Mouse (Mus musculus) embryonic fibroblast, embryonic 13.5 days (primary cell): ENCODE measurements around the gene Gm21103. TPM values are rescaled to one million over a fixed set of nuclear protein-coding genes. Genes with fewer than 3 reads are reported as not detected.
"Not testable (repeated sequence)": the region's sequence is repeated elsewhere in the genome, so short reads cannot be mapped to it uniquely, and the experiment has no call there.

Source experiments
- H3K27ac ChIP-seq: 2 replicates; pipeline ENCODE4 v1.5.1; 2012; ENCODE audit warnings: low read length, control low read depth, inconsistent platforms; ENCODE audit not compliant: insufficient read depth
- H3K4me1 ChIP-seq: 2 replicates; pipeline ENCODE4 v1.6.1; 2011; ENCODE audit warnings: low read length; ENCODE audit not compliant: control insufficient read depth, insufficient read depth
- H3K4me3 ChIP-seq: 2 replicates; pipeline ENCODE4 v1.5.1; 2011; ENCODE audit warnings: mild to moderate bottlenecking, control low read depth, low read length; ENCODE audit not compliant: insufficient read depth
- polyA plus RNA-seq: library from polyadenylated mRNA; stranded (reverse); fragments of >200 nt; gene quantifications from 2 replicates; pipeline ENCODE4 v1.2.4, GENCODE M21; 2011; ENCODE audit warnings: low read depth; ENCODE audit not compliant: missing spikeins, insufficient read length

Gm21103 gene
- polyA plus RNA-seq, result not detected in 2 replicates

DNA sequence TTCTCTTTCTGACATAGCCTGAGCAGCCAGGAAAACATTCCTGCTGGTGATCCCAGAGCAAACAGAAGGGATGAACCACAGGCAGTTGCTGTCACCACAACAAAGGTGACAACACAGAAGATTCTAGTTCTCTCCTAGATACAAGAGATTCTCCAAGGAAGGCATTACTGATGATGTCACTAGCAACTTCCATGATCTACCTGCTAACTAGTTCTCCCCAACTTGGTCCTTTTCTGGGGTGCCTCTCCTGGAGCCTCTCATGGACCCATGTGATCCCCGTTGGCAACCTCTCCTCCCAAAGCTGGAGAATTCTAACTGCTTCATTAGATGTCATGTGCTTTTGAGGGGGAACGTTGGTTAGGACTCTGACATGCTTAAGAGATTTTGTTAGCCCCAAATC, at the start of gene Gm21103:
Gene Gm21103 (minus strand): TSS at position 101 of the 400 bp plus-strand sequence.
- H3K27ac ChIP-seq, H3K4me3 ChIP-seq, H3K4me1 ChIP-seq: not testable (repeated sequence)

DNA sequence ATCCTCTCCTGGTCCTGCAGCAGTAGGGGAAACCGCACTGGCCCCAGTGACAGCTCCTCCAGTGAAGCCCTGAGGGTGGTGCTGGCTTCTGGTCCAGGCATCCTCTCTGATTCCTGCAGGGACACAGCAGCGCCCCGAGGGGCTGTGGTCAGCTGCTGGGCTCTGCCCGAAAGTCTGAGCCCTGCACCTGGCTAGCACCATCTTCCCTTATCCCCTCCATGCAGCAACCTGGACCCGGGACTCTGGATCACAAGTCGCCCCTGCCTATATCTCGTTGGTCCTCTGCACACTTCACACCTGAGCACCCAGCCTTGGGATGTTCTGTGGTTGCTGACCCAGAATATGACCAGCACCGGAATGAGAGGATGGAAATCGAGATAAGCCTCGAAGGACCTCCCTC, 38.9 kb upstream of the Gm21103 start, which contains the start of gene Gm3618:
Gene Gm3618 (minus strand): TSS at position 101 of the 400 bp plus-strand sequence.
- H3K4me3 ChIP-seq, H3K27ac ChIP-seq, H3K4me1 ChIP-seq: not testable (repeated sequence)

GRCm38 (mm10) chr14:6286931-6287715, 17.5 kb downstream of the Gm21103 start, which contains the start of gene Gm3411:
Gene Gm3411 (minus strand): TSS chr14:6287250.
- H3K4me1 ChIP-seq, H3K27ac ChIP-seq: not testable (repeated sequence)
- H3K4me3 ChIP-seq, result peak within 1 kb of the TSS; percentile 13

Other genes with a start within 250 kb of the Gm21103 start
- gene Gm6337, start 246.6 kb downstream of the Gm21103 start, polyA plus RNA-seq, result not detected in 2 replicates
- 1.6 and 1.7 TPM in 2 replicates for gene Gm8206, start 210.9 kb downstream of the Gm21103 start, polyA plus RNA-seq
- gene Gm3468, start 196.2 kb downstream of the Gm21103 start, polyA plus RNA-seq, result 0.32 and 1.3 TPM in 2 replicates
- gene Gm3476, start 179.0 kb downstream of the Gm21103 start, polyA plus RNA-seq, result not detected in 2 replicates
- not detected in 2 replicates for gene Gm21560, start 85.6 kb downstream of the Gm21103 start, polyA plus RNA-seq
- 0.48 TPM in 1 of 2 replicates, not detected in the other for gene Gm3411, start 17.6 kb downstream of the Gm21103 start, polyA plus RNA-seq
- not detected in 2 replicates for gene Gm3618, start 38.8 kb upstream of the Gm21103 start, polyA plus RNA-seq
- not detected in 2 replicates for gene Gm16440, start 85.5 kb upstream of the Gm21103 start, polyA plus RNA-seq
- gene Gm3591, start 107.6 kb upstream of the Gm21103 start, polyA plus RNA-seq, result not detected in 2 replicates
- gene Gm3594, start 139.8 kb upstream of the Gm21103 start, polyA plus RNA-seq, result not detected in 2 replicates
- gene Gm8356, start 232.4 kb upstream of the Gm21103 start, polyA plus RNA-seq, result not detected in 2 replicates